Mouse (Mus musculus) liver, embryonic 16.5 days (tissue): ENCODE results near the gene Atxn1. TPM values are rescaled to one million over a fixed set of nuclear protein-coding genes. Genes with fewer than 3 reads are reported as not detected.

Experiments
- ATAC-seq: fragments of 200-750 bp; cut with Nextera tagmentation; 2 replicates; pipeline ENCODE4 v1.8.0; 2017; ENCODE audit warnings: low read depth, mild to moderate bottlenecking, moderate number of reproducible peaks, moderate library complexity
- H3K27ac ChIP-seq: fragments of 300-500 bp; sonication (generic); 2 replicates; pipeline ENCODE4 v1.5.1; 2014; ENCODE audit warnings: mild to moderate bottlenecking, low read length
- H3K27me3 ChIP-seq: fragments of 300-500 bp; sonication (generic); 2 replicates; pipeline ENCODE4 v1.6.1; 2014; ENCODE audit warnings: low read depth, low read length, mixed read lengths; ENCODE audit not compliant: control insufficient read depth, insufficient read depth
- H3K36me3 ChIP-seq: fragments of 300-500 bp; sonication (generic); 2 replicates; pipeline ENCODE4 v1.6.1; 2014; ENCODE audit warnings: mild to moderate bottlenecking; ENCODE audit not compliant: control insufficient read depth, insufficient read depth
- H3K4me1 ChIP-seq: fragments of 300-500 bp; sonication (generic); 2 replicates; pipeline ENCODE4 v1.6.1; 2014; ENCODE audit warnings: low read depth, low read length, mixed read lengths; ENCODE audit not compliant: control insufficient read depth
- H3K4me2 ChIP-seq: fragments of 300-500 bp; sonication (generic); 2 replicates; pipeline ENCODE4 v1.6.1; 2014; ENCODE audit warnings: low read depth, low read length, mixed read lengths
- H3K4me3 ChIP-seq: fragments of 300-500 bp; sonication (generic); 2 replicates; pipeline ENCODE4 v1.5.1; 2014; ENCODE audit warnings: low read depth, mild to moderate bottlenecking, low read length
- H3K9ac ChIP-seq: fragments of 300-500 bp; sonication (generic); 2 replicates; pipeline ENCODE4 v1.6.1; 2014; ENCODE audit warnings: low read depth, low read length
- H3K9me3 ChIP-seq: fragments of 300-500 bp; sonication (generic); replicated peaks from 2 replicates; pipeline ENCODE4 v1.6.1; 2016; ENCODE audit warnings: low read length; ENCODE audit not compliant: control insufficient read depth
- WGBS: fragments of 180-500 bp; shearing (Covaris S2); extraction: QIAGEN DNeasy Blood & Tissue Kit; methylation state at CpG from one replicate; pipeline ENCODE4 v1.1.7; 2014; ENCODE audit not compliant: insufficient replicate concordance; 5-methylcytosine and 5-hydroxymethylcytosine counted together
- polyA plus RNA-seq: library from polyadenylated mRNA; unstranded; fragments of >200 nt; fragmentation: Nextera tagmentation; extraction: Ambion mirVana; gene quantifications from 2 replicates; pipeline ENCODE4 v1.2.1, GENCODE M21; 2015

Atxn1 gene
- polyA plus RNA-seq, 1 experiment from 2014 or later, result 3.2 TPM

DNA sequence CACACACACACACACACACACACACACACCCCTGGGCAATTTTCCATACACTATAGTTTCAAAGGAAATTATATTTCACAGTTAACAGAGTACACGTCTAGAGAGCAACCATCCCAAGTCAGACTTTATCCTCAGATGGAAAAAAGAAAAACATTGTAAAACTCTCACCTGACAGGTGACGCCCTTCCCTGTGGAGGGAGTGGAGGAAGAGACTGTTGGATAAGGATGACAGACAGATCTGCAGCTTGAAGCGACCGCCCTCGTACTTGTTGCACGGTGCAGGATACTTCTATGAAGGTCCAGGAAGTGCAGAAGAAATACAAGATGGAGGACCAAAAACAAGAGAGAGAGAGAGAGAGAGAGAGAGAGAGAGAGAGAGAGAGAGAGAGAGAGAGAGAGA is 8.5 kb downstream of the Atxn1 start:
- no peaks in the 10 kb centered on the region for H3K27me3 ChIP-seq
- 68% methylated on average over 6 of the region's 6 CpGs for WGBS
- H3K9me3 ChIP-seq, result no peaks in the 10 kb centered on the region
- no peak overlapping the region for H3K9ac ChIP-seq
- no peak overlapping the region for H3K4me3 ChIP-seq
- no peaks in the 10 kb centered on the region for H3K36me3 ChIP-seq
- no peak overlapping the region for H3K27ac ChIP-seq
- no peak for ATAC-seq
- no peak overlapping the region for H3K4me2 ChIP-seq
- H3K4me1 ChIP-seq, result peaks cover 6% of the 10 kb centered on the region

DNA sequence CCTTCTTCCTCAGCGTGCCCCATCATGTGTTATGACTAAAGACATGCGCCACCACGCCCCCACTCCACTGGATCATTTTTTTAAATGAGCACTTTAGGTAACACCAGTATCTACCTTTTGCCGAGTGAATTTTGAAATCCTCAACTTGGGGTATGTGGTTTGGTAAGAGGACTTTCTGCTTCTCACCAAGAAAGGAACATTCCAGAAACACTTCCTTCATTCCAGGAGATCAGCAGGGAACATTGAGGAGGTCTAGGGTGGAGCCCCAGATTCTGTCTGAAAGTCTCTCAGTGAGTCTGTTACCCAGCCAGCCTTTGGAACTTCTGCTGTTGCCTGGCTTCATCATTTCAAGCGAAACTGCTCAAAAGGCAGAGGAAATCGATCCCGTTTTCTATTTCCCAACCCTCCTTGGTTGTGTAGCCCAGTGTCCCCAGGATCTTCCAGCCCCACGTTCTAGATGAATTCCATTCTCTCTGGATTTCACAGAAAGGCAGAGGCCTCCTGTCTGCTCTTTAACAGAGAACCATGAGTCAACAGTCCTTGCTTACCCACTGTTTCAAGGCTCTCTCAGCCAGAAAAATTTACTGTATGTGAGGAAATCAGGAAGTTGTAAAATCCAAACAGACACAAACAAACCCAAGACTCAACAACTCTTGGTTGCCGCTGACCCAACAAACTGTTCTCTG is 9.3 kb downstream of the Atxn1 start:
- ATAC-seq, result peak; percentile 57; the same call in 1 of the 2 replicates
- H3K4me2 ChIP-seq, result no peak overlapping the region

DNA sequence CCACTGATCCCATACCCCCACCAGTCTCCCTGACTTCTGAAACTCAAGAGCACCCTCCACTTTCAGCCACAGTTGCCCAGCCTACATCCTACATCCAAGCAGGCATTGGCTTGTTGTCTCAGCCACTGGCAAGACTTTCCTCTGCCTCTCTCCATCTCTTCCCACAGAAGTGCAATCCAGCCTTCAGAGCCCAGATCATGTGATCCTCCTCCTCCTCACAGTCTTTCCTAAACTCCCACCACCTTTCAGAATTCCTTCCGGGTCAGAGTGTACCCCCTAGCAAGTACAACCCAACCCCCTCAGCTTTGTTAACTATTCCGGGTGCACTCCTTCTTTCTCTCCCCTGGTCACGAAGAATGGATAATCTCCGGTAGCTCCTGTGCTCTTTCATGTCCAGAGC is 11.7 kb downstream of the Atxn1 start:
- no peak overlapping the region for H3K4me3 ChIP-seq
- H3K27ac ChIP-seq, result no peak overlapping the region
- no peak overlapping the region for H3K9ac ChIP-seq
- H3K4me1 ChIP-seq, result peaks cover 6% of the 10 kb centered on the region
- H3K36me3 ChIP-seq, result no peaks in the 10 kb centered on the region
- H3K9me3 ChIP-seq, result no peaks in the 10 kb centered on the region
- no peaks in the 10 kb centered on the region for H3K27me3 ChIP-seq
- no peak for ATAC-seq
- no peak overlapping the region for H3K4me2 ChIP-seq
- 81% methylated on average over 4 of the region's 4 CpGs for WGBS

More for the DNA sequence above, 9.3 kb downstream of the Atxn1 start:
- Histone ChIP-seq H3K9me3 (no peaks in the 10 kb centered on the region), H3K27ac (peak overlapping the region; percentile 60), H3K9ac (no peak overlapping the region), H3K36me3 (no peaks in the 10 kb centered on the region), H3K4me3 (no peak overlapping the region), H3K4me1 (peaks cover 6% of the 10 kb centered on the region), H3K27me3 (no peaks in the 10 kb centered on the region)
- 59% methylated on average over 9 of the region's 9 CpGs for WGBS

GRCm38 (mm10) chr13:45951071-45951645 is 13.7 kb downstream of the Atxn1 start:
- no peak overlapping the region for H3K9ac ChIP-seq
- peak; percentile 27; the same call in 1 of the 2 replicates for ATAC-seq
- 70% methylated on average over 20 of the region's 20 CpGs for WGBS
- no peaks in the 10 kb centered on the region for H3K9me3 ChIP-seq
- no peak overlapping the region for H3K4me2 ChIP-seq
- peaks cover 6% of the 10 kb centered on the region for H3K4me1 ChIP-seq
- H3K27me3 ChIP-seq, result no peaks in the 10 kb centered on the region
- no peaks in the 10 kb centered on the region for H3K36me3 ChIP-seq
- 0 out of 2 replicates have a peak overlapping the region, but pooled peaks have one; percentile 21 for H3K27ac ChIP-seq
- H3K4me3 ChIP-seq, result no peak overlapping the region

DNA sequence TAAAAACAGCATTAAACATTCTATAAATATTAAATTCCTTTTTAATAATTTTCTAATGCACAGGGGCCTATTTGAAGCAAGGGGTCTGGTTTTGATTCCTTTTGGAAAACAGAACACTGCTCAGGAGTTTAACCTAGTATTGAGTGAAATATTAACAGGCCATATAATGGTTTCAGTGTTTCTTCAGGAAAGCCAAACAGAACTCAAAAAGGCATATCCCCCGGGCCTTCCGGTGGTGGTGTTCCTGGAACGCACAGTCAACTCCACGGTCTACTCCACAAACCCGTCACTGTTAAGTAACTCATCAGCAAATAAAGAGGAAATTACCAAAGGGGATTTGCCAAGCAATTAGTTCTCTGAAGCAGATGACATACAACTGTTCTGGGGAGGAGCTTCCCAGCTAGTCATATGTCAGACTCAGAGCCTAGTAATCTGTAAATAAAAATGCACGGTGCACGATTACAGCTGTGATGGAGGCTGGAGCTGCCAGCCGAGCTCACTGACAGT is 14.4 kb downstream of the Atxn1 start:
- H3K4me2 ChIP-seq, result no peak overlapping the region
- WGBS, result 60% methylated on average over 8 of the region's 8 CpGs
- peaks cover 6% of the 10 kb centered on the region for H3K4me1 ChIP-seq
- H3K4me3 ChIP-seq, result no peak overlapping the region
- peak; percentile 24; the same call in 1 of the 2 replicates for ATAC-seq
- H3K27ac ChIP-seq, result 0 out of 2 replicates have a peak overlapping the region, but pooled peaks have one; percentile 21
- no peak overlapping the region for H3K9ac ChIP-seq
- H3K27me3 ChIP-seq, result no peaks in the 10 kb centered on the region
- no peaks in the 10 kb centered on the region for H3K36me3 ChIP-seq
- H3K9me3 ChIP-seq, result no peaks in the 10 kb centered on the region

GRCm38 (mm10) chr13:45946136-45946535 is 18.7 kb downstream of the Atxn1 start:
- Histone ChIP-seq H3K4me2 (no peak overlapping the region), H3K27me3 (no peaks in the 10 kb centered on the region), H3K27ac (no peak overlapping the region), H3K4me1 (no peaks in the 10 kb centered on the region; the same call in 1 of the 2 replicates), H3K9me3 (no peaks in the 10 kb centered on the region), H3K9ac (no peak overlapping the region), H3K36me3 (no peaks in the 10 kb centered on the region), H3K4me3 (no peak overlapping the region)
- ATAC-seq, result no peak
- 82% methylated on average over 11 of the region's 11 CpGs for WGBS

GRCm38 (mm10) chr13:45942337-45942736 is 22.5 kb downstream of the Atxn1 start:
- ATAC-seq, result no peak
- Histone ChIP-seq H3K4me3 (no peak overlapping the region), H3K27me3 (no peaks in the 10 kb centered on the region), H3K36me3 (no peaks in the 10 kb centered on the region), H3K9me3 (no peaks in the 10 kb centered on the region), H3K27ac (no peak overlapping the region), H3K4me2 (no peak overlapping the region), H3K4me1 (no peaks in the 10 kb centered on the region), H3K9ac (no peak overlapping the region)
- 83% methylated on average over 7 of the region's 7 CpGs for WGBS

DNA sequence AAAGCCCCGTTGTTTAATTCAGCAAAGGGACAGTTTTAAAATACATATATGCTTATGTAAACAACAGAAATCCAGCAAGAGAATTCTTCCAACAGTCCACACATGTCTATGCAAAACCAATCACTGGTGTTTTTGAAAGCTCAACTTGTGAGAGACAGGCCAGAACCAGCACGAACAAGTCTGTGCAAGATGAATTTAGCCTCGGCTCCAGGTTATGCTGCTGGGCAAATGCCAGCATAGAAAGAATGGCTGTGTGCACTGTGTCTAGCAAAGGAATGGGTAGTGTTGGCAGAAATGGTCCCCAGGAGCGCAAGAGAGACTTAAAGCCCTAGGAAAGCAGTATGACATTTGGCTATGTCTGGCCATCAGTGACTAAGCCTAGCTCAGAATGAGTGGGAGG is 24.1 kb downstream of the Atxn1 start:
- no peak for ATAC-seq
- H3K9me3 ChIP-seq, result no peaks in the 10 kb centered on the region
- no peaks in the 10 kb centered on the region for H3K27me3 ChIP-seq
- no peak overlapping the region for H3K4me3 ChIP-seq
- H3K4me1 ChIP-seq, result no peaks in the 10 kb centered on the region
- H3K4me2 ChIP-seq, result no peak overlapping the region
- H3K36me3 ChIP-seq, result no peaks in the 10 kb centered on the region
- no peak overlapping the region for H3K9ac ChIP-seq
- WGBS, result 66% methylated on average over 4 of the region's 4 CpGs
- H3K27ac ChIP-seq, result no peak overlapping the region

GRCm38 (mm10) chr13:45939561-45939960 is 25.2 kb downstream of the Atxn1 start:
- no peaks in the 10 kb centered on the region for H3K27me3 ChIP-seq
- H3K4me1 ChIP-seq, result no peaks in the 10 kb centered on the region
- no peaks in the 10 kb centered on the region for H3K9me3 ChIP-seq
- no peak overlapping the region for H3K27ac ChIP-seq
- ATAC-seq, result no peak
- WGBS, result 78% methylated on average over 6 of the region's 6 CpGs
- no peak overlapping the region for H3K4me3 ChIP-seq
- H3K4me2 ChIP-seq, result no peak overlapping the region
- H3K36me3 ChIP-seq, result no peaks in the 10 kb centered on the region
- H3K9ac ChIP-seq, result no peak overlapping the region
